Mouse (Mus musculus): ENCODE measurements around the gene Rsu1.

Gene Rsu1

DNA sequence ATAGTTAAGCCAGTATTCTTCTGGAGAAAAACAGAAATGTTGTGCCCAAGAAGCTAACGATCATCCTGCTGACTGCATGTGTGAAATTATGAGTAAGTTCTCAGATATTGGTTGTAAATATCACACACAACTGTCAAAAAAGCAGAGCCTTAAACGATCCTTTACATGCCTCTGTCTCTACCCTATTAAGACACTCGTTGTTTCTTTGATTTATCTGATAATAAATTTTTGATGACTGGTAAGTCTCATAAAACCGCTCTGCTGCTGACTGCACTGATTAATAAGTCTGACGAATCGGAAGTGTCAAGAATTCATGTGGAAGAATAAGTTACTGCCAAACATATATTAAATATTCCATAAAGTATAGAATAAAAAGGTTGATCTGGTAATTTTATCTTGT lies 126.0 kb downstream of the Rsu1 start:
- DNase-seq = no peak

DNA sequence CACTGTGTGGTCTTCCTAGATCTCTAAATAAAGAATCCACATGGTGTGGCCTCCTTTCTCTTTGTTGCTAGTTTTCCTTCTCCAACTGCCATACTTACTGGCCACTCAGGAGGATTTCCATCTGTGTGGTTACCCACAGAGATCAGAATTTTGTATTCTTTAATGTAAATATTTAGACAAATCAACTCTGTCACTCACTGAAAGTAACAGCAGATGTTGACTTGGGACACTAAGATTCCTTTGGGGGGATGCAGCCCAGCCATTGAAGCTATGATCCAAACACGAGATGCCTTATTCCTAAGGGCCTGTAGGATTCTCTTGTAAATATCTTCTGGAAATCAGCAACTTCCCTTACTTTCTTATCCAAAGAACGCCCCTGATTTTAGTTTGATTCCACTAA lies 136.3 kb downstream of the Rsu1 start:
- no peak for DNase-seq

DNA sequence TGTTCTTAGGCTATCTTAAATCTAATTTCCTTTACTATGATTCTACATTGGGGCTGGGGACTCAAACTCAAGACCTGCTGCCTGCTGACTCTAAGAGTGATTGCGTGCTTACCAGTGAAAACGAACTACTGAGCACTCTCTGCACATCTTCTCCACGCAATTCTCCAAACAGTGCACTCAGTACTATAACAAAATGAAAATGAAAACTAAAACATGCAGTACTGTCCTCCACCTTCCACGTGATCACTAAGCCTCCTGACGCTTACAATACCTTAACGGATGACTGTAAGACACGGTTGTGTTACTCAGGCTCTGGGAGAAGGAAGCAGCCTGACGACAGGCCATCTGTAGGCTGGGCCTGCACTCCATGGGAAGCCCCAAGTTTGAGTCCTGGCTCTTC lies 138.4 kb downstream of the Rsu1 start:
- DNase-seq = no peak

DNA sequence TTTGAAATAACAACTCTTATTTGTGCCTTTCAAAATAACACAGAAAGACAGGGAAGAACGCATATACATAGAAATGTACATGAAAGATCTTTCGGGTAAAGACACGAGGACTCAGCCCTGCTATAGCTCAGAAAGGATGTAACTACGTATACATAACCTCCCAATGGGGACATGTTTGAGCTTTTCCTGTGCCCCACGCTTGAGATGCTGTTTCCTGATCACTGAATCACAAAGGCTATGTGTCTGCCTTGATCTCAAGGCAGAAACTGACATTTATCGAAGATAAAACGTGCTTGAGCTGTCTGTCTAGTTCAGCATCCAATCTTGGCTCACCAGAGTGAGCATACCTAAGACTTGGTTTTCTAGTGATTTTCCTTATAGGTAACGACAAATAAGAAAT lies 138.8 kb downstream of the Rsu1 start:
- DNase-seq = no peak

DNA sequence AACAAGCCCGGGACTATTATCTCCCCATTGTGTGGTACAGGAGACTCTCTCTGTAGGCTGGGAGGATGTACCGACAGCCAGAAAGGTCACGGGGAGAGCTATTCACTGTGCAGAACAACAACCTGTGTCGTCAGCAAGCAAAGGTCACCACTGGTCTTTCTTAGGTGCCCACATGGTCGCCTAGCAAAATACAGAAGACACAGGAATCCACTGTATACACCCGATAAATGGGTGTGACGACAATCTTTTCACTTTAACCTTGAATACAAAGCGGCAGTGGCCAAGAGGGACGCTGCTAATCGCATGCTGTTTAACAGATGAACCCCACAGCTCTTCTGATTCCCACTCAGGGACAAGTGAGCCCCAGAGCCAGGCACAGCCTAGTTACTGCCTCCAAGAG lies 141.4 kb downstream of the Rsu1 start:
- no peak for DNase-seq

- peak in 1 of 2 experiments; percentile 3 for DNase-seq
Observed at GRCm38 (mm10) chr2:13129337-13129736, 141.9 kb downstream of the Rsu1 start.

DNA sequence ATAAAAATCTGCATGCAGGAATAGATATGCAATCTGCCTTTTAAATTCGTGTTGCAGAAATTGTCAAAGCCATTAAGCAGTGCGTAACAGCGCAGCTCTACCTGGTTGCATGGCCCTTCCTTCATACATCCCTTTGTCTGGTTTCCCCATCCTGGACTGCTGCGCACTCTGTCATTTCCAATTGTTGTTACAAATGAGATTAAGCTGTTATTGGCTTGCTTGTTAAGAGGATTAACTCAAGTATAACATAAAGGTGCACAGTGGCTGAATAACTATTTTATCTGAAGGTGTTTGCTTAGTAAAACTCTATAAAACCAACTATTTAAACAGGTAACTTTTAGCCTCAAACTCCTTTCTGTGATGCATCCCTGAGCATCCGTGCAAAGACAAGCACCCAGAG lies 150.8 kb downstream of the Rsu1 start:
- no peak for DNase-seq

DNA sequence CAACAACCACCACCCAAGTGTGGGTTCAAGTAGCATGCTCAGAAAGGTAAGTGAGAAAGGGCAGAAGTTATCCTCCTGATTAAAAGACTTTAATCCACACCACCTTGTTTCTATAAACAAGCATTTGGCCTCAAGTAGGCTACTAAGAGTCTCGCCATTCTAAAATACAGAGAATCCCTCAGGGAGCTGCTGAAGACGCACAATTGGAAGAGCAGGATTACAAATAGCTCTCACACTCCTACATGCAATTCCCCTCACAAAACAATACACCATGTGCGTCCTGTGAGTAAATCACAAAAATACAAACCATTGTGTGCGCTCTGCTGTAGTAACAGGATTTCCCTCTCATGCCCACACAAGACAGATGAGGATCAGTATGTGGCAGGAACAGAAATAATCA lies 153.3 kb downstream of the Rsu1 start:
- DNase-seq = no peak

DNA sequence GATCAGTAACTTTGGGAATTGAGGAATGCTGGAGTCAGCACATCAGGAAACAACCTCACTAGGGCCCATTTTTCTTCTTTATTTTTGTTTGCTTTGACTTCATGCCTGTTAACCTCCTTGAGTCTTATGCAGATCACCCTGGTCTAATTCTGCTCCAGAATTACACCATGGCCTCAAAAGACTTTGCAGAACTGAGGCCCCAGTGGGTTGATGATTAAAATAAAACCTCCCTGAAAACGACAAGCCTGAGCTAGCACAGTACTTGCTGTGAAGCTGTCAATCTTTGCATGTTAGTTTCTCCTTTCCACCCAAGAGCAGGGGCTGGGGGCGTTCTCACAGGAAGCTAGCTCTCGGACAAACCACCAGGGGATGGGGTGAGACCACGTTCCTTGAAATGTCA lies 164.7 kb downstream of the Rsu1 start:
- no peak for DNase-seq

GRCm38 (mm10) chr2:13104388-13104787 lies 166.8 kb downstream of the Rsu1 start:
- no peak for DNase-seq

DNA sequence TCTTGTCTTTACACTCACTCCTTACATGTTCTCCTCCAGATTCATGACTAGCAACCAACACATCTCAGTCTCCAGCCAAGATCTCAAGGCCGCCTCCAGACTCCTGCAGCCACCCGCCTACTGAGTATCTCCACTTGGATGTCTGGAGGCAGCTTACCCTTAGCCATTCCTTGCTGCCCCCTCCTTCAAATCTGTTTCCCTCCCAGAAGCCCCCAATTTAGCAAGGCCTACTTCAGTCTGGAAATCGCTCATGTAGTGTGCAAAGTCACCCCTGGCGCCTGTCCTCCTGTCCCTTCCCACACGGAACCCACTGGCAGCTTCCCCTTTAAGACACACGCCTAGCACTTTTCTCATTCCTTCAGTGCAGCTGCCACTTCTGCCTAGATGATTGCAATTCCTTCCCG lies 167.4 kb downstream of the Rsu1 start:
- no peak for DNase-seq

DNA sequence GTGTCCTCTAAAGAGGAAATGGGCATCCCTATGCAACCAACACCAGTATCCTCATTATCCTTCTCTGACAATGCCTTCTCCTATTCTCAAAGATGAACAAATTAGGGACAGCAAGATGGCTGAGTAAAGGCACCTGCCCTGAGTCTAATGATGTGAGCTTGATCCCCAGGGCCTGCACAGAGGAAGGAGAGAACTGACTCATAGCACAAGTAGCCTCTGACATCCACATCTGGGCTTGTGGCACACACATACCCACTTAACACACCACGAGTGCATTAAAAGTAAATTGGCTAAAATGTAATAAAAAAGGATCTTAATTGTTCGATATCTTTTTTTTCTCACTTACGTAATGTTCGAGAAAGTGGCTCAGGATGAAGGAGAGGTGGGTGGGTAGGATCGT lies 177.2 kb downstream of the Rsu1 start:
- DNase-seq = no peak

- no peak for DNase-seq
Observed at GRCm38 (mm10) chr2:13093570-13093969, 177.6 kb downstream of the Rsu1 start.

- DNase-seq = no peak
Observed at GRCm38 (mm10) chr2:13091399-13092015, 179.7 kb downstream of the Rsu1 start.

GRCm38 (mm10) chr2:13090841-13091240 lies 180.4 kb downstream of the Rsu1 start:
- no peak for DNase-seq

DNA sequence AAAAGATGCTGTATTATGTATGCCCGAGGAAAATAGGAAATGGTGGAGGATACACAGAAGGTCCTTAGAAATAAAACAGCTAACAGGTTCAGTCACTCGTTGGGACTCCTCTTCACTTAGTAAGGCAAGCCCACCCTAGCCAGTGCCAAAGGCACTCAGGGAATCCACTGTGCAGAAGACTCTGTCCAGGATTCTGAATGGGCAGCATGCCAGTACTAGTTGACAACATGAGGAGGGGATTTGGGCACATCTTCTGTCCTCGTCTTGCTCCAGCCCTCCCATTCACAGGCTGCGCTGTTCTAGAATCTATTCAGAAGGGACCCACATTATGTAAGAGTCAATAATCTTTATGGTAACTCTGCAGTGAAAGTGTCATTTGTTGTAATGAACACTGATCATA lies 181.4 kb downstream of the Rsu1 start:
- DNase-seq = no peak

GRCm38 (mm10) chr2:13088266-13088665 lies 182.9 kb downstream of the Rsu1 start:
- DNase-seq = no peak

GRCm38 (mm10) chr2:13087811-13088210 lies 183.4 kb downstream of the Rsu1 start:
- no peak for DNase-seq

DNA sequence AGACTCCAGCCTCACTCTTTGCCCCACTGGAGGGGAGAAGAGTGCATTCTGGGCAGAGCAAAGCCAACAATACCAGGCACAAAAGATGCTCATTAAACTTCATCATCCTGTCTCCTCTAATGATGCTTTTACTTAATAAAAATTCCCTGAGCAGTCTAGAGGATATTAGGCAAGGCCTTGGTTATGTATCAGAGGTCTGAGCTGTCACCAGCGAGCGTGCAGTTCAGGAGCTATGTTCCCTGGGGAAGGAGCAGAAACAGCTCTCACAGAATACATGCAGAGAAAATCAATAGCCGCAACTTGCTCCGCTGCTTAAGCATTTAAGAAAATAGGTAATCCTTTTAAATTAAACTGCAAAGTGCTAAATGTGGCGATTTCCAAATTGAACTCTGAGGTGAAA lies 187.0 kb downstream of the Rsu1 start:
- DNase-seq = no peak

- DNase-seq = no peak
Observed at GRCm38 (mm10) chr2:13080476-13080875, 190.7 kb downstream of the Rsu1 start.

DNA sequence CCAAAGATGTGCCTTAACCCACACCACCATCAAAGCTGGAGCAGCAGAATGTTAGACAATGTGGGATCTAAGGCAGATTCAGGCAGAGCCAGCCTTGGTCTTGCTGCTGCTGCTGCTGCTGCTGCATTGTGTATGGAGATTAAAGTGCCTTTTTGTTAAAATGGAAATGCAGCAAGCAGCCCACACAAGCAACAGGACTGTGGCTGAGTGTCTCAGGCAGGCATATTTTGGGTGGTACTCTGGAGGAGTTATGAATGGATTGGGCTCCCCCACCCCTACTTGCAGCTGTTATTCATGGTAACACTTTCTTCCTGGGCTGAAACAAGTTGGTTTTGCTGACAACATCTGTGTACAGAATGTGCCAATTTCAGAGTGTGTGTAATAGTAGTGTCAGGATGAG lies 199.0 kb downstream of the Rsu1 start:
- no peak for DNase-seq

- no peak for DNase-seq
Observed at GRCm38 (mm10) chr2:13060426-13061170, 210.6 kb downstream of the Rsu1 start.

- no peak for DNase-seq
Observed at GRCm38 (mm10) chr2:13048649-13049048, 222.6 kb downstream of the Rsu1 start.

GRCm38 (mm10) chr2:13044555-13044954 lies 226.7 kb downstream of the Rsu1 start:
- DNase-seq = no peak

GRCm38 (mm10) chr2:13039785-13040184 lies 231.4 kb downstream of the Rsu1 start:
- DNase-seq = no peak
